Mouse (Mus musculus): ENCODE measurements around the gene Mast3.

The Mast3 gene

DNA sequence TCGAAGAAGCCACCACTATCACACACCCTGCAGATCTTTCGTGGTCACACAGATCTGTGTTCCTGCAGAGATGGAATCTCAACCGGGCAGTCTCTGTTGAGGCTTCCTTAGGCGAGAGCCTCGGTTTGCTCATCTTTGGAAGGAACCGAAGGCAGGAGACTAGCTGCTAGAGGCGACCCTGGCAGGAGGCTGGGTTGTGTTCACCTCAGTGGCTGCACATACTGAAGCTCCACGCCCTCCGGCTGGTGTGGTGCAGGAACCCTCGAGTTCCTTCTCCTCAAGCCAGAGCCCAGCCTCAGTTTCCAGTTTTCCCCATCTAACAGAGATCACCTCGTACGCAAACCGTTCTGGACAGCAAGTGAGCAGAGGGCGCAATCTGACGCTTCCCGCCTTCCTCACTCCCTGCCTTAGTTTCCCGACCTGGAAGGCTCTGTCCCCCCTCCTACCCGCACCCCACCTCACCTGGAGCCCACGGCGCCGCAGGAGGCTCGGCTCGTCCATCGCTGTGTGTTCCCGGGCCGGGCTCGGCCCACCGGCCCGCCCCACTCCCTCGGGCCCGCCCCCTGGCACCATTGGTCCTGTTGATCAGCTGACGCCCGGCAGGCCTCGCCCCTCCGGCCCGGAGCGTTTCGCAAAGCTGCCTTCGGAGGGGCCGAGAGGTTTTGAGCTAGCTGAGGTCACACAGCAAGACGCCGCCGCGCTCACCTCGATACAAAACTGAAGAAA lies at the start of gene Mast3:
TSS of gene Mast3 (minus strand) at position 574 of the 726 bp plus-strand sequence.
- peak; percentile 90 to 91 for DNase-seq (ENCODE audit: low spot score in 2 of 2)

DNA sequence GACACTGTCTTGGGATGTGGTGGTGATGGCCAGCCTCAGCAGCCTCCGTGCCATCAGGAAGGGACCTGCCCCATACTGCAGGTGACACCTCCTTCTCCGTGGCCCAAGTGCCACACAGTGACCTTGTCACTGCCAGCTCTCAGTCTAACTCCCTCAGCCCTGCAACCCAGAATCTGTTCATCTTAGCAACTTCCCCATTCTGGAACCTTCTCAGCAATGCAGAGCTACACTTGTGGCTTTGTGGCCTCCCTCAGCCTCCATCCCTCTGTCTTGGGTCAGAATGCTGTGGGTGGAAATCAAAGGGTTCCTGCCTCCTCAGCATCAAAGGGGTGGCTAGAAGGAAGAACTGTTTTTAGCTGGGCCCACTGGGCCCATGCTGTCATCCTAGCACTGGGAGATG lies 49.0 kb upstream of the Mast3 start:
- DNase-seq (ENCODE audit: low spot score in 2 of 2) = peak; percentile 63 to 65

DNA sequence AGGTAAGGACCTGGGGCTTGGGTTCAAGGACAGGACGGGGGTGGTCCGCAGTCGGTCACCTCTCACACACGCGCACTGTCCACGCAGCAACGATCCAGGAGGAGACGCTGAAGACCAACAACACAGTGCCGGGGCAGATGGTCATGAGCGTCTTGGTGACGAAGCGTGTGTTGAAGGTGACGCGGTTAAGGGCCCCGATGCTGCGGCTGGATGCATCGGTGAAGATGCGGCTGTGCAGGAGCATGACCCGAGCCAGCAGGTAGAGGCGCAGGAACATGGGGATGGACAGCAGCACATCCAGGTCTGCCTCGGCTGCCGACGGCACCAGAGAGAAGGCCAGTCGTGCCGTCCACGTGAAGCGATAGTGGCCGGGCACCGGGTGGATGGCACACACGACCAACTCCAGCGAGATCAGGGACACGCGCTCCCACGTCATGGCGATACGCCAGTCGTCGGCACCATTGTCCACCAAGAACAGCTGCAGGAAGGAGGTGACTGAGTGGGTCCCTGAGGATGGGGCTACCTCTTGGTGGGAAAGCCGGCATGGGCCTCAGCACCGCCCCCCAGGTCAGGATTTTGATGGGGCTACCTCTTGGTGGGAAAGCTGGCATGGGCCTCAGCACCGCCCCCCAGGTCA lies 47.9 kb upstream of the Mast3 start:
- DNase-seq (ENCODE audit: low spot score in 2 of 2) = no peak

DNA sequence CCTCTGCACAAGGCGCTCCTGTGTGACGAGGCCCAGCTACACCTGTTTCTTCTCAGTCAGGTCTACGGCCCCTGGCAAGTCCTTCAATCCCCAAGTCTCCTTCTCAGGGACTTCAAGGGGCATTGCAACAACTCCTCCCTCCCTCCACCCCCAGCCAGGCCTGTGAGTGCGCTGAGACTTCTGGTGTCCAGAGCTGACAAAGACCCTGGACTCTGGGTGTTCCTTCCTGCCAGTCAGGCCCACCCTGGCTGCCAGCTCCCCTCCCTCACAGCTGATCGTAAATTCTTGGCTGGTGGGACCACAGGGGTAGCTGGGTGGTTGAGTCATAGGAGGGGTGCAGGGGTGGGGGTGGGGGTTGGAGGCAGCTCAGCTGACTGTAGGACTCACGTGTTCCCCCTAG lies 47.0 kb upstream of the Mast3 start:
- DNase-seq (ENCODE audit: low spot score in 2 of 2) = no peak

- no peak for DNase-seq (ENCODE audit: low spot score in 2 of 2)
Measured at GRCm38 (mm10) chr8:70850947-70851346, 46.1 kb upstream of the Mast3 start.

- DNase-seq (ENCODE audit: low spot score in 2 of 2) = no peak
Measured at GRCm38 (mm10) chr8:70850132-70850845, 45.4 kb upstream of the Mast3 start.

- DNase-seq (ENCODE audit: low spot score in 2 of 2) = no peak
Measured at GRCm38 (mm10) chr8:70849333-70849990, 44.6 kb upstream of the Mast3 start.

DNA sequence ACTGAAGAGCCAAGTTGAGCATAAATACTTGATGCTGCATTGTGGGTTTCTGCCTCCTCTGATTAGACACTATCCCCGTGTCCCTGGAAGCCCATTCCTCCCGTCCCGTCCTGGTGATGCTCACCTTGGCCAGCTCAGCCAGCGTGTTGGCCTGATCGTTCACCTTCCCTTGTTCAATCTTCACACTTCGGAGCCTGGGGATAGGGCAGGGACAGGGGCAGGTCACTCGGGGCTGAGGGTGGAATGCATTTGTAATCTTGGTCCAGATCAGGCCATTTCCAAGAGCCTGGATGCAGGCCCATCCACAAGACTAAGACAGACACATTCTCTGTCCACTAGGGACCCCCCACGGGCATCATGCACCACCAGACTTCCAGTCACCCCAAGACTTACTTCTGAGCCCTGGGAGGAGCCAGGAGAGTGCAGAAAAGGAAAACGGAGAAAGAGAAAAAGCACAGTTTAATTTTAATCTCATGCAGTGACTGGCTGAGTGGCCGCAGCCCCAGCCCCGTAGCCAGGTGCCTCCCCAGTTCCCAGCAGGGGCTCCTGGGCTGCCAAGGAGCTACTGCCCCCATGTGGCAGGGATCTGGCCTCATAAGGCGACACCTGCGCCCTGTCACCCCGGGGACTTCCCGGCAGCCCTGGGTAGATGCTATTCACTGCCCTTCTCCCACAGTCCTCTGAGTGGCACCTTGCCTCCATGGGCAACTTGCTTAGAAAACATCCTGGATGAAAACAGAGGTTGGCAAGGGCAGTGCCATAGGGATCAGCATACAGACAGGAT lies 41.7 kb upstream of the Mast3 start:
- DNase-seq (ENCODE audit: low spot score in 2 of 2) = peak in 1 of 2 experiments; percentile 47

GRCm38 (mm10) chr8:70845108-70845507 lies 40.3 kb upstream of the Mast3 start:
- no peak for DNase-seq (ENCODE audit: low spot score in 2 of 2)

GRCm38 (mm10) chr8:70844523-70844922 lies 39.7 kb upstream of the Mast3 start:
- peak; percentile 82 to 89 for DNase-seq (ENCODE audit: low spot score in 2 of 2)

DNA sequence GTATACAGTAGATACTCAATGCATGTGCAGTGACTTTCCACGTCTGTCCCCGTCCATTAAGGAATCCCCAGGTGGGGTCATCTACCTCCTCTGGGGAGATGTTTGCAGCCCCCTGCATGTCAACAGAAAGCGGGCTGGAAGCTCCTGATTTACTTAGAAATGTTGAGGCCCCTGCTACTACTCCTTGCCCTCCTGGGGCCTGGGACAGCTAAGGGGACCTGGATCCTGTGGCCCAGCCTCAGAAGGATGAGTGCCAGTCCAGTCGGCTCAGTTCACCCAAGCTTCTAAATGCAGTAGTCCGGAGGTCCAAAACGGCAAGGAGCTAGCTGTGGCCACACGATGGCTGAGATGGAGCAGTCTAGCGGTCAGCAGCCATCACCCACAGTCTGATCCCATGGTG lies 39.1 kb upstream of the Mast3 start:
- DNase-seq (ENCODE audit: low spot score in 2 of 2) = no peak

DNA sequence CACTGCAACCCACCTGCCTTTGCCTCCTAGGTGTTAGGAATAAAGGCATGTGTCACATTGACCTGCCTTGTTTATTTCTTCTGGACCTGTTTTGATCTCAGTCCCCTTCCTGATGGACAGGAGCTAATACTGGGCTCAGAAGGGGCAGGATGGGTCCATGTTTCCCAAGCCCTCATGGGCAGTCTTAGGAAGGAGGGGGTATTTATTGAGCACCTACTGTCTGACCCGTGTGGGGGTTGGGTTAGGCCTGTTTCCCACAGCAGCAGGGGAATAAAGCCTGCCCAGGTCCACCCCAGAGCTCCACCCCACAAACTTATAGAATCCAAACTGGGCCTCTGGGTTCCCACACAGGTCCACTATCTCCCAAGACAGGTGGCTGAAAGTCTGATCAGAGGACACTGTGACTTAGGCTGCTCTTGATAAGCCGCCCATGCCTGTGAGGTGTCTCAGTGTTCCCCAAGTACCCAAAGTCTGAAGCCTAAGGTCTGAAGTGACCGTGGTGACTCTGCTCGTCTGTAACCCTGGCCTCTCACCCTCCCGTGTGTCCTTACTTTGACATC lies 38.4 kb upstream of the Mast3 start:
- DNase-seq (ENCODE audit: low spot score in 2 of 2) = peak; percentile 53 to 69

- no peak for DNase-seq (ENCODE audit: low spot score in 2 of 2)
Measured at GRCm38 (mm10) chr8:70842484-70842883, 37.6 kb upstream of the Mast3 start.

GRCm38 (mm10) chr8:70841147-70842072 lies 36.6 kb upstream of the Mast3 start:
- DNase-seq (ENCODE audit: low spot score in 2 of 2) = peak; percentile 78 to 87

DNA sequence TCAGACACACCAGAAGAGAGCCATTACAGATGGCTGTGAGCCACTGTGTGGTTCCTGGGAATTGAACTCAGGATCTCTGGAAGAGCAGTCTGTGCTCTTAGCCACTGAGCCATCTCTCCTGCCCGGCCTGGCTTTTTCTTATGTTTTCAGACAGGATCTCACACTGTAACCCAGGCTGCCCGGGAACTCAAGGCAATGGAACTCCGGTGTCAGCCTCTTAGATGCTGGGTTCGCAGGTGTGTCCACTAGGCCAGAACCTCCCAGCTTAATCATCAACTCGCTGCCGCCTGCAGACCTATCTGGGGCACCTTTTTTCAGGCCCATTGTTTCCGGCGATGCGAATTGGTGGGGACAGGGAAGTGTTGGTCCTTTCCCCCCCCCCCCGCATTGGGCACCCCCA lies 35.7 kb upstream of the Mast3 start:
- DNase-seq (ENCODE audit: low spot score in 2 of 2) = peak in 1 of 2 experiments; percentile 27

GRCm38 (mm10) chr8:70839408-70840351 lies 34.8 kb upstream of the Mast3 start, which contains the start of gene Arrdc2:
Arrdc2 (minus strand) TSS chr8:70839720.
- peak; percentile 99 to 100 for DNase-seq (ENCODE audit: low spot score in 2 of 2)

DNA sequence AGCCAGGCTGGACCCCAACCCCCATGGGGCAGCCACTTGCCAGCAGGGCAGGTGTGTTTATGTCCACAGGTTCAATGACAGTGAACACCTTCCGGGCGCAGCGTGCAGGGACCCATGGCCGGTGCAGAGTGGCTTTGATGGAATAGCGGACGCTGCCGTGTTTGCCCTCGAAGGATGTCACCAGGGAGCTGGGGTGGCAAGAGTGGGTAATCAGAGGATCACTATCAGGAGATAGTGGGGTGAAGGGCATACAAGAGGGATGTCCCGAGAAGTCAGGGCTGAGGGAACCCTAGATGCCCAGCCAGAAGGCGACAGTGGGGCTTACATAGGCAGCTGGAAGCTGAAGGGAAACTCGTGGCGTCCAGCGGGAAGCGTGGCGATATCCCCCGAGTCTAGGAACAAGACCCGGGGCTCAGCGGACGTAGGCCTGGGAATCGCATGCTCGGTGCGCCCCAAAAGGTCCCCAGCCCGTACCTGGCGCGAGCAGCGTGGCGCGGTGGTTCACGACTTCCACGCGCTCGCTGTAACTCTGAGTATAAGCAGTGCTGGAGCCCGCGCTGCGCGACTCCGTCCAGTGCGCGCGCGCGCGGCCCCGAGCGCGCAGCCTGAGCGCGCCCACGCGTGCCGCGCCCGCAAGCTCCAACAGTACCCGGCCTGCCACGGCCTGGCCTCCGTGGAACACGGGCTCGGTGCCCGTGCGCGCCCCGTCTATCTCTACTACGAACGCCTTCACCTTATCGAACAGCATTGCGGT lies 34.0 kb upstream of the Mast3 start:
- no peak for DNase-seq (ENCODE audit: low spot score in 2 of 2)

GRCm38 (mm10) chr8:70836666-70837065 lies 31.8 kb upstream of the Mast3 start:
- DNase-seq (ENCODE audit: low spot score in 2 of 2) = no peak

Measured in spleen, postnatal 36 days (tissue).